Mouse (Mus musculus): Measurements from ENCODE around the gene Zfand2a. TPM values are rescaled to one million over a fixed set of nuclear protein-coding genes. Genes with fewer than 3 reads are reported as not detected.

The Zfand2a gene
- polyA plus RNA-seq, 1 experiment from 2014 or later = 5.1 TPM

DNA sequence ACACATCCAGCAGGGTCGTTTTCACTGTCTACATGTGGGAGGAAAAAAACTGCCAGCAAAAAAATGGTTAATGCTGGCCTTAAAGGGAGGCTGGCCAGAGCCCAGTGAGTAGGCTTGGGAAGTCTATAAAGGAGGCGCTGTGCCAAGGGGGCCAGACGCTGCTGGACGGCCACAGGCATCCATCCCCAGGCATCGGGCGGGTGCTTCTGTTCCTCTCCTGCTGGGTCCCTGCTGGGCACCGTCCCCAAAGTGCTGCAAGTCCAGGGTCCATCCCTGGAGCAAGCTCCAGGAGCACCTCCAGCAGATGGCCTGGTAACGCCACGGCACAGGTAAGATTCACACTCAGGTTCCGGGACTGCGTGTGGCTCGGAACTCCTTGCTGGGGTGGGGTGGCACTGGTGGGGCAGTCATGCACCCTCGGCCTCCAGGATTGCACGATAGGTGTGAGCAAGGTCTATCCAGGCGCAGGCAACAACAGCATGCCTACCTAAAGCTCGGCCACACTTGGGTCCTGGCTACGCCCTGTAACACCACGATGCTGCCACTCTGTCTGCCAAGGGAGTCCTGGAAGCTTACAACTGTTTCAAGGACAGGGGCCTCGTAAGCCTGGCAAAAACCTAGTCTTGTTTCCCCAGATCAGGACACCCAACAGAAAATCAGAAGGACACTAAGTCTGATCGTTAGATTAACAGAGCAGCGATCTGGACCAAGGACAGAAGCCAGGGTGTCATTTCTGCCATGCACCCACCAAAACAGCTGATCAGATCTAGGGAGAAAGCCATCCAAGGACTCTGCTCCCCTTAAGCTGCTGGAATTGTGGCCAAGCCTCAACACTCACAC is 61.1 kb downstream of the Zfand2a start, which contains the start of gene Gper1:
Gper1 (plus strand) TSS at position 126 of the 840 bp plus-strand sequence.
- Histone ChIP-seq H3K4me2 (replicated peaks; ENCODE audit: low read depth, low read length) (peak within 1 kb of the TSS; percentile 32; the same call in 1 of the 2 replicates), H3K9ac (replicated peaks; ENCODE audit: low read depth) (no peak within 1 kb of the TSS), H3K4me3 (ENCODE audit: low read depth, low read length) (no peak within 1 kb of the TSS), H3K9me3 (ENCODE audit: low read length) (no peaks in the 10 kb centered on the region), H3K27ac (ENCODE audit: low read length) (no peak within 1 kb of the TSS), H3K27me3 (replicated peaks; ENCODE audit: insufficient read depth, low read length) (no peaks in the 10 kb centered on the region), H3K4me1 (ENCODE audit: insufficient read depth, low read depth, low read length) (peaks cover 5% of the 10 kb centered on the region; the same call in 1 of the 2 replicates), H3K36me3 (ENCODE audit: insufficient read depth, low read length) (no peaks in the 10 kb centered on the region)
- 0 out of 2 replicates have a peak, but pooled peaks have one; percentile 36 for ATAC-seq
- 34% methylated on average over 21 of the region's 21 CpGs for WGBS
- peak; percentile 69 for DNase-seq (ENCODE audit: low spot score)
- TF ChIP-seq CTCF (IDR thresholded peaks at IDR 0.05) = peak; percentile 19
- no peak for TF ChIP-seq EP300 (IDR thresholded peaks at IDR 0.05)

Other genes with a start within 250 kb of the Zfand2a start
- 151 and 170 TPM in 2 replicates for gene Get4, start 232.2 kb downstream of the Zfand2a start, polyA plus RNA-seq (2015; fragmentation: Nextera tagmentation; extraction: Ambion mirVana)
- gene Adap1, start 158.9 kb downstream of the Zfand2a start, polyA plus RNA-seq (2015; fragmentation: Nextera tagmentation; extraction: Ambion mirVana) = 3.6 and 4.1 TPM in 2 replicates
- 60.5 and 61.6 TPM in 2 replicates for gene Cox19, start 133.1 kb downstream of the Zfand2a start, polyA plus RNA-seq (2015; fragmentation: Nextera tagmentation; extraction: Ambion mirVana)
- not detected in 2 replicates for gene Cyp2w1, start 131.9 kb downstream of the Zfand2a start, polyA plus RNA-seq (2015; fragmentation: Nextera tagmentation; extraction: Ambion mirVana)
- 22.7 and 28.1 TPM in 2 replicates for gene Gpr146, start 106.9 kb downstream of the Zfand2a start, polyA plus RNA-seq (2015; fragmentation: Nextera tagmentation; extraction: Ambion mirVana)
- 2.2 and 3.3 TPM in 2 replicates for gene C130050O18Rik, start 79.3 kb downstream of the Zfand2a start, polyA plus RNA-seq (2015; fragmentation: Nextera tagmentation; extraction: Ambion mirVana)
- 7.1 and 7.2 TPM in 2 replicates for gene Gper1, start 61.4 kb downstream of the Zfand2a start, polyA plus RNA-seq (2015; fragmentation: Nextera tagmentation; extraction: Ambion mirVana)
- 16.1 and 17.5 TPM in 2 replicates for gene 3110082I17Rik, start 24.0 kb downstream of the Zfand2a start, polyA plus RNA-seq (2015; fragmentation: Nextera tagmentation; extraction: Ambion mirVana)
- gene Uncx, start 58.9 kb upstream of the Zfand2a start, polyA plus RNA-seq (2015; fragmentation: Nextera tagmentation; extraction: Ambion mirVana) = not detected in 2 replicates

All from lung, postnatal 0 days (tissue).